Mouse (Mus musculus) megakaryocyte, embryonic 14.5 days (primary cell): ENCODE results near the gene Cep170. TPM values are rescaled to one million over a fixed set of nuclear protein-coding genes. Genes with fewer than 3 reads are reported as not detected.

Source experiments
- H3K27me3 ChIP-seq: replicated peaks from 2 replicates; pipeline ENCODE3; 2012; ENCODE audit warnings: inconsistent platforms
- H3K36me3 ChIP-seq: replicated peaks from 2 replicates; pipeline ENCODE3; 2012; ENCODE audit warnings: low read length, inconsistent platforms, mixed read lengths
- H3K4me1 ChIP-seq: 2 replicates; pipeline ENCODE4 v1.6.1; 2012; ENCODE audit warnings: inconsistent platforms
- H3K4me3 ChIP-seq: replicated peaks from 2 replicates; pipeline ENCODE3; 2012; ENCODE audit warnings: moderate library complexity, mild to moderate bottlenecking, inconsistent platforms
- H3K9me3 ChIP-seq: 2 replicates; pipeline ENCODE4 v1.6.1; 2012; ENCODE audit warnings: inconsistent platforms
- FLI1 ChIP-seq: IDR thresholded peaks from 2 replicates; pipeline ENCODE4 v1.6.1; 2012; ENCODE audit warnings: low read length, inconsistent platforms, mixed read lengths
- GATA1 ChIP-seq: IDR thresholded peaks from 3 replicates; pipeline ENCODE4 v1.6.1; 2012; ENCODE audit warnings: mixed read lengths, low read length, inconsistent platforms, borderline replicate concordance
- polyA plus RNA-seq: library from polyadenylated mRNA; stranded (reverse); fragments of >175 nt; gene quantifications from 2 replicates; pipeline ENCODE4 v1.2.3, GENCODE M21; 2012; ENCODE audit warnings: low replicate concordance; ENCODE audit not compliant: insufficient read depth

Cep170 gene
- polyA plus RNA-seq, 1 experiment: 1.7 TPM

DNA sequence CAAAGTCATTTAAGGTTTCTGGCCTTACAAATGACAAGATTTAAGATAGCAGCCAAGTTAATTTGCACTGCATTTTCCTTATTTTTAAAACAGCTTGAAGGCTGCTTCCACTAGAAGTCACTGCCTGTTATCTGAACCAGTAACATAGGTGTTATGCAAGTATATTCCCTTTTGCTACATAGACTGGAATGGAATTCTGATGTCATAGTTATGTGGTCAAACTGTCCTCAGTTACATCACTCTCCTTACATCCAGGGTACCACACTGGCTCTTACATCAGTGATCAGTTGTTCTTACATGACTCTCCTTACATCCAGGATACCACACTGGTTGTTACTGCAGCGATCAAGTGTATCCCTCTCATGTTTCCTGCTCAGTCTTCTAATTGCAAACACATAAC lies 53.2 kb downstream of the Cep170 start:
- Histone ChIP-seq H3K4me3 (no peak overlapping the region), H3K27me3 (no peaks in the 10 kb centered on the region), H3K4me1 (no peaks in the 10 kb centered on the region), H3K36me3 (peaks cover 95% of the 10 kb centered on the region), H3K9me3 (no peaks in the 10 kb centered on the region)
- no peak for TF ChIP-seq GATA1
- no peak for TF ChIP-seq FLI1

DNA sequence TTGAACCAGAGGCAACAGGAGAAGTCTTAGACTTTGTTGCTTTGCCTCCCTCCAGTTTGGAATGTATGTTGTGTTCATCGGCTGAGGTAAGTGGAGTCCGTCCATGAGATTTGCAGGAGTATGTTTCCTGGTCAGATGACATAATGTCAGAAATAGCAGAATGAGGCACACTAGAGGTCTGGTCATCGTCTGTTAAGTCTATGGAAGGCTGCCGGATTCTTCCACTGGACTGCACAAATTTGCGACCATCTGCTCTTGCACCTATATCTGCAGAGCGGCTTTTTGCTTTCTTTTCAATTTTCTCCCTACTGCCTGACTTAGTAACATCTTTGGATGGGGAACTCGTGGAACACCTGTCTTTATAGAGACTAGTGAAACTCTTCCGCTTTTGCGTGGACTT lies 58.3 kb downstream of the Cep170 start:
- peaks cover 86% of the 10 kb centered on the region for H3K36me3 ChIP-seq
- H3K4me1 ChIP-seq: peaks cover 6% of the 10 kb centered on the region

DNA sequence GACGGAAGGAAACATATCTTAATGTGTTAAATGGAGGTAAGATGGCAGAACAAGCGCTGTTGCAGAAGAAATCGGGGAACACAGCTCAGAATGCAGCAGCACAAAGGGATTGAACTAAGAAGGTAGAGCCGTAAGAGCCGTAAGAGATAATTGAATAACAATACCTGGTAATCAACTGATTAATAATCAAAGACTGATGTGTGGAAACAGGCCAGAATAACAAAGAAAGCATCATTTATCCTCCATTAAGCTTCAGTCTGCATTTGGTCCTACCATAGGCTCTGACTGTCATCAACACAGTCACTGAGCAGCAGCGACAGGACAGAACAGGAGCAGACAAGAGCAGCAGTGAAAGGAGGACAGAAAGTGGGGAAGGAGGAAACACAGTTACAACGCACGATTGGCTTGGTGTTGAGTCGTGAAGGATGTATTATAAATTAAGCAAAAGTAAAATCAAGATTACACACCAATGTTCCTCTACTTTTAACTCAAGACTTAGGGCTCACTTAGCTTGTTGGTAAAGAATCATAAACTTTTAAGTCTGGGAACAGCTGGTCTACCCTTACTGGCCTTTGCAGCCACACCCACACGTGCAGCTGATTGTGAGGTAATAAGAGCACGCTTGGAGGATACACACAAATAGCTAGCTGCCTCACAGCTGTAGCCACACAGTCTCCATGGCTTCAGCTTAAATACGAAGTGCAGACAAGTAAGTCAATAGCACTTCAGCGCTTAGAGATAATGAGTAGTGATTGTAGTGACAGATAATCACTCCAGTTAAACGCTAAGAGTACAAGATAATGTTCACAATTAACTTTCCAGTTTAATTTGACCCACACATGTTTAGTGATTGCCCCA lies 59.8 kb downstream of the Cep170 start:
- peaks cover 9% of the 10 kb centered on the region for H3K4me1 ChIP-seq
- H3K4me3 ChIP-seq: no peak overlapping the region
- no peaks in the 10 kb centered on the region for H3K27me3 ChIP-seq
- TF ChIP-seq GATA1: no peak
- TF ChIP-seq FLI1: no peak
- no peaks in the 10 kb centered on the region for H3K9me3 ChIP-seq
- peaks cover 85% of the 10 kb centered on the region for H3K36me3 ChIP-seq

More for the DNA sequence above, 58.3 kb downstream of the Cep170 start:
- H3K9me3 ChIP-seq: no peaks in the 10 kb centered on the region
- no peaks in the 10 kb centered on the region for H3K27me3 ChIP-seq
- no peak for TF ChIP-seq FLI1
- no peak for TF ChIP-seq GATA1
- no peak overlapping the region for H3K4me3 ChIP-seq

DNA sequence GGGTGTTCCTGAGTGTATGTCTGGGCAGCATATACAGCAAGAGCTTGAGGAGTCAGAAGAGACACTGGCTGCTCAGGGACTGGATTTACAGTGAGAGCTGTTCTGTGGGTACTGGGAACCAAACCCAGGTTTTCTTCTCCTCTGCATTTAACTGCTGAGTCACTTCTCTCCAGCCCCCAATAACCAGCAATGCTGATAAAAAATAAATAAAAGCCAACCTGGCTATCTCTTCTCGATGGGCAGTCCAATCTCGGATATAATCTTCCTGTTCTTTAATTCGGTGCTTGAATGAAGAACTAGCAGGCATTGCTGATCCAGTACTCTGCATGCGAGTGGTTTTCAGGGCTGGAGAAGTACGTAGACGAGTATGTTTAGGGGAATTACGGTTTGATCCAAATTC lies 64.2 kb downstream of the Cep170 start:
- TF ChIP-seq GATA1 (no peak), FLI1 (no peak)
- Histone ChIP-seq H3K4me3 (no peak overlapping the region), H3K27me3 (no peaks in the 10 kb centered on the region), H3K4me1 (peaks cover 9% of the 10 kb centered on the region), H3K9me3 (no peaks in the 10 kb centered on the region), H3K36me3 (peaks cover 78% of the 10 kb centered on the region)

DNA sequence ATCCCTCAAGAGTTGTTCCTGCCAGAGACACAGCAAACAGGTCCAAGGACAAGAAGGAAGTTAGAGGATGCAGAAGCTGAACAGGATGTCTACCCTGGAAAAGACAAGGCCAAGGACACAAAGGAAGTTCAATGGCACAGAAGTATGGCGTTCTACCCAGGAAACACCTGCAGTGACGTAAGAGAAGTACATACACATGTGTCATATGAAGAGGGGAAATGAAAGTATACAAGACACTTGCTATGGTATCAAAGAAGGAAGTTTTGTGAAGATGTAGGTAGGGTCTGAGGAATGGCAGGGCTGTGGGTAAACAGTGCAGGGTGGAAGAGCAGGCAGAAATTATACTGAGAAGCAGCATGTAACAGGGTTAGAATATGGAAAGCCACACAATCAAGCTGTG lies 81.0 kb downstream of the Cep170 start:
- Histone ChIP-seq H3K9me3 (no peaks in the 10 kb centered on the region), H3K4me3 (no peak overlapping the region), H3K36me3 (peaks cover 83% of the 10 kb centered on the region), H3K27me3 (no peaks in the 10 kb centered on the region), H3K4me1 (no peaks in the 10 kb centered on the region)
- no peak for TF ChIP-seq FLI1
- no peak for TF ChIP-seq GATA1

DNA sequence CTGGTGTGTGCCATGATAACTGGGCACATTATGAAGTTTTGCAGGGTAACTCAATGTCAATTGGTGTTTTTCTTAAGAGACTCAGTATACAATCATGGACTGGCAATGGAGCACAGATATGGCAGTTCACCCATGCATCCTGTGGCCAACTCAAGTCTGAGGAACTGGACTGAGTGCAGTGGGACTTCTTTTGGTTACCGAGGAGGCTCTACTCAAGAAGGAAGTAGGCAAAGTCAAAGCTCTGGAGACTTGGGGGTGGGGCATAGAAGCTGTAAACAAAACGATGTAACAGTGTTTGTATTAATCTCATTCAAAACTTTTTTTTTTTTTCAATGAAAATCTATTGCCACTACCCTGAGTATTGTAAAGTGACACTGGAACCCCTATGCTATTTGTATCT lies 83.3 kb downstream of the Cep170 start:
- H3K4me3 ChIP-seq: no peak overlapping the region
- no peaks in the 10 kb centered on the region for H3K4me1 ChIP-seq
- TF ChIP-seq GATA1 (no peak), FLI1 (no peak)
- no peaks in the 10 kb centered on the region for H3K9me3 ChIP-seq
- peaks cover 60% of the 10 kb centered on the region for H3K36me3 ChIP-seq
- H3K27me3 ChIP-seq: no peaks in the 10 kb centered on the region

DNA sequence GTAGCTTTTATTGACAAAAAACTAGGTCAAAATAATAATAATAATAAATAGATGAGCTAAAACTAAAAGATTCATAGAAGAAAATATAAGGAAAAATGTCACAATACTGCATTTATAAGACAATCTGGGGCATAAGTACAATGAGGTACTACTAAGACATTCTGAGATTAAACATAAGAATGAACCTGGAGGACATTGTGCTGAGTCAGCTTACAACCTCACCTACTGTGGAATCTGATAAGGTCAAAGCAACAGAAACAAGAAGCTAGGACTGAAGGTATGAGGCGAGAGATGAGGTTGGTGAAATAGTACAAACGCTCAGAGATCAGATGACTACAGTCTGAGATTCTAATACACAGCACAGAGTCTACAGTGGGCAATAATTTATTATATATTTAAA lies 86.5 kb downstream of the Cep170 start:
- TF ChIP-seq GATA1: no peak
- no peak for TF ChIP-seq FLI1
- peaks cover 29% of the 10 kb centered on the region for H3K36me3 ChIP-seq
- no peak overlapping the region for H3K4me3 ChIP-seq
- H3K27me3 ChIP-seq: no peaks in the 10 kb centered on the region
- no peaks in the 10 kb centered on the region for H3K9me3 ChIP-seq
- no peaks in the 10 kb centered on the region for H3K4me1 ChIP-seq

DNA sequence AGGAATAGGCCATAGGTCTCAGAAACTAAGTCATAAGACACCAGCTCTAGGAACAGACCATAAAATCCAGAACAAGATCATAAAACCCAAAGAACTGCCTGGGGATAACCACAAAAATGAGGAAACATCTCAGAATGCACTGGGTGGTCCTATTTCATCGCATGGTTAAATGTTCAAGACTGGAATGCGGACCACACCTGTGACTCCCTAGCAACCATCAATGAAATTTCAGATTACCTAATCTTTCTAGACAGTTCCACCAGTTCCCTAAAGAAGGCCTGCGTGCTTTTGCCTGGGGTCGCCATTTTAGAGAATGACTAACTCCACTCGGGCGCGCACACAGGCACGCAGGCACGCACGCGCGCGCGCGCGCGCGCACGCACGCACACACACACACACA lies 89.1 kb downstream of the Cep170 start:
- H3K27me3 ChIP-seq: no peaks in the 10 kb centered on the region
- TF ChIP-seq FLI1: no peak
- no peak for TF ChIP-seq GATA1
- H3K4me1 ChIP-seq: no peaks in the 10 kb centered on the region
- no peak overlapping the region for H3K4me3 ChIP-seq
- peaks cover under 1% of the 10 kb centered on the region; the same call in 1 of the 2 replicates for H3K9me3 ChIP-seq
- peaks cover 5% of the 10 kb centered on the region for H3K36me3 ChIP-seq

DNA sequence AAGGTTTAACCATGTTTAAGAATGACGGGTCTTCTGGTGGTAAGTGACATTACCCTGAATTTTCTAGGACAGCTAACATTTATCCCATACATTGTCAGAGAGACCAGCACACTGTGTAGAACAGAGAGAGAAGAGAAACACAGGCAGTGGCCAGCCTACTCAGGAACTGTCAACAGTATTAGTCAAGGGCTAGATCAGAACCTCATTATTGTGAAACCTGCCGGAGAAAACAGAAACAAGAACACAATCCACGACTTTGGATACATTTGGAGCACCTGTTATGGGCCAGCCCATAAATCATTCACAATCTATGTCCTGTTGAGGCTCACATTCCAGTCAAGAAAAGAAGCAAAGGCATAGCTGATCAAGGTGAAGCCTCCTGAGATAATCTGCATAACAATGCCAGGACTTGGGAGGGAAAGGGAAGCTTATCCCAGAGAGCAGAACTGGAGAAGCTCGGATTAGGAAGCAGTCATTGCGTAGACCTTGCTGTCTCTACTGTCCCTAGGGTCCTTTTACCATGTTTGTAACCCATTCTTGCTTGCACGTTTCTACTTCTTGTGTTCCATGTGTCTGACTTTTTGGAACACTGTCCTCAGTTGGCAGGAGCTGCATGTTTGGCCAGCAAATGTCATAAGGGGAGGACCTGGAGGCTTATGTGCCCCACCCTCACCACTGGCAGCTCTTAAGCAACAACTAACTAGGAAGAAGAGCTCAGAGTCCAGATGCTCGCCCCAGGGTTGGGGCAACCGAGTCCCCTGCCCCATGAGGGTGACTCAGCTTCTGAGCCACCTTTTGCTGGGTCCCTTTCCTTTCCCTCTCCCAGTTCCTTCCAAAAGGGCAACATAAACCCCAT lies 89.8 kb downstream of the Cep170 start:
- TF ChIP-seq GATA1 (no peak), FLI1 (no peak)
- Histone ChIP-seq H3K27me3 (no peaks in the 10 kb centered on the region), H3K4me3 (no peak overlapping the region), H3K36me3 (peaks cover 5% of the 10 kb centered on the region), H3K4me1 (no peaks in the 10 kb centered on the region), H3K9me3 (peaks cover 4% of the 10 kb centered on the region; the same call in 1 of the 2 replicates)

DNA sequence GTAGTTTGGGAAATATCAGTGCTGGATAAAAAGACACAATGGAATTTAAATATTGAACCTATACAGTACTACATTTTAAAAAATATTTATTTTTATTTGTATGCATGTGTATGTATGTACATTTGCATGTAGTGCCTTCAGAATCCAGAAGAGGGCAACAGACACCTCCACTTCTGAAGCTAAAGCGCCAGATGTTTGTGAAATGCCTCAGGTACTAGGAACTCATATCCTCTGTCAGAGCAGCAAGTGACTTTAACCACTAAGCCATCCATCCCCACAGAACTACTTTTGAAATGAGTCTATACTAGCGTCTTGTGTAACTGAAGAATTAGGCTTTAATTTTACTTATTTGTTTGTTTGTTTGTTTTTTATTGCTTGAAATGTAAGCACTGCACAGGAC lies 101.4 kb downstream of the Cep170 start:
- no peak for TF ChIP-seq FLI1
- no peak for TF ChIP-seq GATA1

More for the DNA sequence above, 101.4 kb downstream of the Cep170 start:
- Histone ChIP-seq H3K4me1 (peaks cover 9% of the 10 kb centered on the region; the same call in 1 of the 2 replicates), H3K27me3 (peaks cover 3% of the 10 kb centered on the region), H3K4me3 (no peak overlapping the region), H3K36me3 (no peaks in the 10 kb centered on the region), H3K9me3 (no peaks in the 10 kb centered on the region)
